Mouse (Mus musculus) yolk sac, embryonic 10.5 days (tissue): ENCODE results near the gene Ccdc57.
"Not testable (repeated sequence)": the region's sequence is repeated elsewhere in the genome, so short reads cannot be mapped to it uniquely, and the experiment has no call there.

Source experiments
- DNase-seq: peaks from one replicate; pipeline ENCODE4 v3.0.0-alpha.2; 2017; ENCODE audit warnings: low spot score

Ccdc57 gene

DNA sequence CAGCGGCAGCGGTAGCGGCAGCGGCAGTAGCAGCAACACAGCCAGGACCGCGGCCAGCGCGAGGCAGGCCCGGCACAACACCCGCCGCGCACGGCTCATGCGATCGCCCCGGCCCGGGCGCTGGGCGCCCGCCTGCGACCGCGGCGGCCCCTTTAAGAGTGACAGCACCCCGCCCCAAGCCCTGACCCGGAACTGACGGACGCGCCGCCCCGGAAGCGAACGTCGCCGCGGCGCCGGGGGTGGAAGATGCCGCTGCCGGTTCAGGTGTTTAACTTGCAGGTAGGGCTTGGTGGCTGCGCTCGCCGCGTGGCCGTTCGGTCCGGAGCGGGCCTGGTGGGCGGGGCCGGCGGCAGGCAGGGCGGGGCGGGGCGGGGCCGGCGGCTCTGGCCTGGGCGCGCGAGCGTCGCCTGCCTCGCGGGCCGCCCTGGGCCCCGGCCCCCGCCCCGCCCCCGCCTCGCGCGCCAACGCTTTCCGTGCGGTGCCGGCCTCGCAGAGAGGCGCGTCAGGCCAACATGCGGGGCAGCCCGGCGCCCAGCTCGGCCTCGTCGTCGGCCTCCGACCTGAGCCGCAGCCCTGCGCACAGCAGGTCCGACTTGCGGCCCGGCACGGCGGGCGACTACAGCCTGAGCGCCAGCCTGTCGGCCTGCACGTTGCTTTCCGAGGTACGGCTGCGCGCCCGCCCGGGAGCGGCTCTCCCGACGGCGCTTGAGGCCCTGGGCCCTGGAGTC is 148.4 kb downstream of the Ccdc57 start, which contains the start of the genes Rfng and Gps1:
Rfng (minus strand) TSS at position 144 of the 728 bp plus-strand sequence.
Gps1 (plus strand) TSS at position 209 of the 728 bp plus-strand sequence.
- peak; percentile 89 for DNase-seq

DNA sequence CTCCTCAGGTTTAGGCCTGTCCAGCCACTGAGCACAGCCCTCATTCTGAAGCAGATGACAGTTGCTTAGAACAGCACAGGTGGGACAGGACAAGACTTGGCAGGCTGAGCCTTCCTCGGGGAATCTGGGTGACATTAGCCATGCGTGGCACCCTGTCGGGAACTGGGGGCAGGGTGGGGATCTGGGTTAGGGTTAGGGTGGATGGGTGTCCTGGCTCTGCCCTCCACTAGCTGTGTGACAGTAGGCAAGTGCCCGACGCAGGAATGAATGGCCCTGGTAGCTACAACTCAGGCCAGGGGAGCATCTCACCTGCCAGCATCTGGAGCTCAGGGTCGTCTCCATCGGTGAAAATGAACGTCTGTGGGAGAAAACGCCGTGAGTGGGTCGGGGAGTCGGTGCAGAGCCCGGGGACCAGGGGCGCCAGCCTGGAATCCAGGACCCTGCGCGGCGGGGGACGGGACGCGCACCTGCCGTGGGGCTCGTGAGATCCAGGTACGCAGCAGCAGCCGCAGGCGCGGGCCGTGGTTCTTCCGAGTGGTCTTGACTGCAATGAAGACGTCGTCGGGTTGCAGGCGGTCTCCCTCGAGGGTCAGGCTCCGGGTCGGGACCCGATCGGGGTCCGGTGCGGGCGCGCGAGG is 149.1 kb downstream of the Ccdc57 start:
- DNase-seq = no peak

DNA sequence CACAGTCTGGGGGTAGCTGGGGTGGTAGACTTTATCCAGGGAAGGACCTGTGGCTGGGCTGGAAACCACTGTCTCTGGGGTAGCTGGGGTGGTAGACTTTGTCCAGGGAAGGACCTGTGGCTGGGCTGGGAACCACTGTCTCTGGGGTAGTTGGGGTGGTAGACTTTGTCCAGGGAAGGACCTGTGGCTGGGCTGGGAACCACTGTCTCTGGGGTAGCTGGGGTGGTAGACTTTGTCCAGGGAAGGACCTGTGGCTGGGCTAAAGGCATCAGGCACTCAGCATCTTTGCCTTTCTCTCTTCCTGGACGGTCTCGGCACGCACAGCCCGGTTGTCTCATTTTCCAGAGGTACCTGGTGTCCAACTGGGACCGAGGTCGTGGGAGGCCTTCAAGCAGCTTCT is 151.3 kb downstream of the Ccdc57 start:
- not testable (repeated sequence) for DNase-seq

GRCm38 (mm10) chr11:120779876-120780275 is 152.8 kb downstream of the Ccdc57 start:
- no peak for DNase-seq

DNA sequence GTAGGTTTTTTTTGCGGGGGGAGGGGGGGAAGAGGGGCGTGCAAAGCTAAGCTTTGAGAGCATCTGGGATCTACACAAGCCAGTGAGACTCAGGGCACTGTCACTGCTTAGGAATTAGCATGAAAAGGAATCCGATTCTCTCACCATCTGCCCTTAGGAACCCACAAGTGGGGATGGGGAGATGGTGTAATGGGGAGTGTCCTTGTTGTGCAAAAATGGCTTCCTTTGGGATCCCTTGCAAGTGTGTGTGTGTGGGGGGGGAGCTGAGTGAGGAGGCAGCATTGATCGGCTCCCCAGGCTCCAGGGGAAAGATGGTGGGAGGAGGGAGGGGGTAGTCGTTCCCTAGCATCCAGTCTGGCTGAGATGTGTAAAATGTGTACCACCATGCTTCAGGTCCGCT is 155.5 kb downstream of the Ccdc57 start:
- DNase-seq = no peak
